Mouse (Mus musculus): ENCODE measurements at regions not wholly inside any gene's neighbourhood (a gene's known extent, or its start where the extent isn't known, plus 50 kb on each side); places are given as distances from the start of the nearest gene placed in this dataset.

GRCm38 (mm10) chr11:19144506-19144905 is 125.7 kb upstream of the Meis1 start:
- intact Hi-C loops (cut with DNase I): no loop called here
- DNase-seq: no peak

GRCm38 (mm10) chr11:19145263-19145662 is 126.5 kb upstream of the Meis1 start:
- no peak for DNase-seq

GRCm38 (mm10) chr11:19145991-19146390 is 127.2 kb upstream of the Meis1 start:
- intact Hi-C loops (cut with DNase I): no loop called here
- DNase-seq: no peak

More at GRCm38 (mm10) chr11:19145263-19145662, 126.5 kb upstream of the Meis1 start:
- intact Hi-C loops (cut with DNase I): no loop called here

- no peak for DNase-seq
- intact Hi-C loops (cut with DNase I): no loop called here
Measured at GRCm38 (mm10) chr11:19151026-19151425, 132.2 kb upstream of the Meis1 start.

- DNase-seq: no peak
- intact Hi-C loops (cut with DNase I): no loop called here
Measured at GRCm38 (mm10) chr11:19153714-19154113, 134.9 kb upstream of the Meis1 start.

- intact Hi-C loops (cut with DNase I): no loop called here
- DNase-seq: no peak
Measured at GRCm38 (mm10) chr11:19154813-19155616, 136.2 kb upstream of the Meis1 start.

- intact Hi-C loops (cut with DNase I): no loop called here
- DNase-seq: no peak
Measured at GRCm38 (mm10) chr11:19155617-19155983, 136.8 kb upstream of the Meis1 start.

GRCm38 (mm10) chr11:19160227-19160626 is 141.4 kb upstream of the Meis1 start:
- intact Hi-C loops (cut with DNase I): no loop called here
- no peak for DNase-seq

- intact Hi-C loops (cut with DNase I): no loop called here
- DNase-seq: no peak
Measured at GRCm38 (mm10) chr11:19160669-19161068, 141.9 kb upstream of the Meis1 start.

GRCm38 (mm10) chr11:19170938-19171337 is 152.2 kb upstream of the Meis1 start:
- no peak for DNase-seq
- intact Hi-C loops (cut with DNase I): no loop called here

- intact Hi-C loops (cut with DNase I): no loop called here
- DNase-seq: no peak
Measured at GRCm38 (mm10) chr11:19174305-19175017, 155.7 kb upstream of the Meis1 start.

GRCm38 (mm10) chr11:19179290-19179689 is 160.5 kb upstream of the Meis1 start:
- intact Hi-C loops (cut with DNase I): no loop called here
- no peak for DNase-seq

GRCm38 (mm10) chr11:19189778-19190177 is 171.0 kb upstream of the Meis1 start:
- intact Hi-C loops (cut with DNase I): no loop called here
- no peak for DNase-seq

- no peak for DNase-seq
- intact Hi-C loops (cut with DNase I): no loop called here
Measured at GRCm38 (mm10) chr11:19194464-19194863, 175.7 kb upstream of the Meis1 start.

GRCm38 (mm10) chr11:19197790-19198189 is 179.0 kb upstream of the Meis1 start:
- intact Hi-C loops (cut with DNase I): no loop called here
- DNase-seq: no peak

- intact Hi-C loops (cut with DNase I): no loop called here
Measured at GRCm38 (mm10) chr11:19202602-19203517, 184.1 kb upstream of the Meis1 start.

GRCm38 (mm10) chr11:19203518-19203900 is 184.7 kb upstream of the Meis1 start:
- no peak for DNase-seq
- intact Hi-C loops (cut with DNase I): no loop called here

More at GRCm38 (mm10) chr11:19202602-19203517, 184.1 kb upstream of the Meis1 start:
- DNase-seq: no peak

GRCm38 (mm10) chr11:19203968-19204367 is 185.2 kb upstream of the Meis1 start:
- peak; percentile 62 for DNase-seq
- intact Hi-C loops (cut with DNase I): no loop called here

GRCm38 (mm10) chr11:19204521-19204920 is 185.7 kb upstream of the Meis1 start:
- peak; percentile 41 for DNase-seq
- intact Hi-C loops (cut with DNase I): no loop called here

GRCm38 (mm10) chr11:19205174-19205573 is 186.4 kb upstream of the Meis1 start:
- no peak for DNase-seq
- intact Hi-C loops (cut with DNase I): no loop called here

- DNase-seq: peak; percentile 64
- intact Hi-C loops (cut with DNase I): no loop called here
Measured at GRCm38 (mm10) chr11:19219476-19219875, 200.7 kb upstream of the Meis1 start.

Data from left cerebral cortex, postnatal 4 days (tissue).